In genomic region chr16:19061796-19062195, GRCm38 (mm10) we compare ENCODE assay signal across 12 mouse cellular contexts.
"Had no signal": no experiment of that assay in that cellular context is flagged by ENCODE, and none has a peak within 500 bp of the region (broad histone marks: within the 10 kb centered on the region; RNA-seq: fewer than 3 reads in every experiment).

No protein-coding gene starts in this region.

- H3K27me3 ChIP-seq: midbrain, embryonic 12.5 days; midbrain, embryonic 15.5 days; neural tube, embryonic 12.5 days had no signal

- H3K9me3 ChIP-seq: midbrain, embryonic 10.5 days; midbrain, embryonic 12.5 days; midbrain, embryonic 15.5 days; neural tube, embryonic 12.5 days had no signal

- H3K4me3 ChIP-seq: midbrain, embryonic 10.5 days; midbrain, embryonic 12.5 days; midbrain, embryonic 15.5 days; neural tube, embryonic 12.5 days had no signal

- DNase-seq: lung, adult 18-20 months; lung, embryonic 14.5 days; lung, postnatal 10 days; lung, postnatal 4 days; right cerebral cortex, postnatal 14 days; thymus, adult 18-20 months; thymus, postnatal 14 days; thymus, postnatal 36 days had no signal

- H3K4me2 ChIP-seq: lung, embryonic 14.5 days; midbrain, embryonic 12.5 days; midbrain, embryonic 15.5 days; neural tube, embryonic 12.5 days had no signal

- H3K36me3 ChIP-seq: midbrain, embryonic 10.5 days; midbrain, embryonic 12.5 days; midbrain, embryonic 15.5 days; neural tube, embryonic 12.5 days had no signal

- H3K4me1 ChIP-seq: midbrain, embryonic 10.5 days; midbrain, embryonic 12.5 days; midbrain, embryonic 15.5 days; neural tube, embryonic 12.5 days had no signal

- H3K9ac ChIP-seq: lung, embryonic 14.5 days; midbrain, embryonic 12.5 days; midbrain, embryonic 15.5 days; neural tube, embryonic 12.5 days had no signal

- H3K27ac ChIP-seq: midbrain, embryonic 10.5 days; midbrain, embryonic 12.5 days; midbrain, embryonic 15.5 days; neural tube, embryonic 12.5 days had no signal

- ATAC-seq: midbrain, embryonic 15.5 days had no signal
